13 mouse cellular contexts compared by ENCODE assay signal in genomic region chr11:112817829-112818650, GRCm38 (mm10). TPM values are rescaled to one million over a fixed set of nuclear protein-coding genes. Genes with fewer than 3 reads are reported as not detected.
DNase-seq lines count a peak whose midpoint lies in the region; ATAC-seq lines count a peak whose summit lies in the region.
"Had no signal": no experiment of that assay in that cellular context is flagged by ENCODE, and none has a peak within 500 bp of the region (broad histone marks: within the 10 kb centered on the region; RNA-seq: fewer than 3 reads in every experiment).

No protein-coding gene starts in this region.

- H3K27me3 ChIP-seq in forebrain, embryonic 10.5 days (ENCODE audit: poor library complexity, severe bottlenecking): peaks cover 17% of the 10 kb centered on the region
- no peaks in the 10 kb centered on the region for H3K27me3 ChIP-seq in forebrain, embryonic 12.5 days
- no peaks in the 10 kb centered on the region; the same call in 1 of the 2 replicates for H3K27me3 ChIP-seq in hindbrain, embryonic 10.5 days (ENCODE audit: insufficient read depth, poor library complexity, severe bottlenecking)
- H3K27me3 ChIP-seq in midbrain, embryonic 15.5 days (replicated peaks): no peaks in the 10 kb centered on the region
- H3K27me3 ChIP-seq: liver, embryonic 15.5 days had no signal

- intact Hi-C loops in heart, postnatal 14 days (cut with DNase I): no loop called here

- no peaks in the 10 kb centered on the region for H3K9me3 ChIP-seq in forebrain, embryonic 10.5 days
- no peaks in the 10 kb centered on the region for H3K9me3 ChIP-seq in forebrain, embryonic 12.5 days
- no peaks in the 10 kb centered on the region for H3K9me3 ChIP-seq in hindbrain, embryonic 10.5 days
- no peaks in the 10 kb centered on the region for H3K9me3 ChIP-seq in midbrain, embryonic 15.5 days
- H3K9me3 ChIP-seq: liver, embryonic 15.5 days had no signal

- no peak overlapping the region for H3K9ac ChIP-seq in forebrain, embryonic 12.5 days
- H3K9ac ChIP-seq in midbrain, embryonic 15.5 days: no peak overlapping the region
- H3K9ac ChIP-seq: liver, embryonic 15.5 days had no signal

- no peak overlapping the region for H3K4me3 ChIP-seq in forebrain, embryonic 10.5 days
- H3K4me3 ChIP-seq in forebrain, embryonic 12.5 days (replicated peaks): no peak overlapping the region
- H3K4me3 ChIP-seq in hindbrain, embryonic 10.5 days: no peak overlapping the region
- no peak overlapping the region for H3K4me3 ChIP-seq in midbrain, embryonic 15.5 days
- H3K4me3 ChIP-seq: left cerebral cortex, adult 2 months; liver, embryonic 15.5 days had no signal

- no peak for DNase-seq in forebrain, embryonic 10.5 days (ENCODE audit: extremely low spot score, low spot score)
- DNase-seq in R1 (ENCODE audit: low read depth, low spot score): peak; percentile 14
- peak; percentile 73 for DNase-seq in hindbrain, embryonic 10.5 days (ENCODE audit: low spot score)
- DNase-seq in thymus, postnatal 14 days: no peak
- no peak for DNase-seq in left cerebral cortex, adult 11 months (ENCODE audit: low spot score)
- no peak for DNase-seq in heart, postnatal 14 days
- DNase-seq: B cell, adult 2 months; gastrocnemius, postnatal 25 days had no signal

- ATAC-seq in forebrain, embryonic 12.5 days (ENCODE audit: low FRiP score): no peak
- ATAC-seq in midbrain, embryonic 15.5 days (replicated peaks): peak; percentile 78

- WGBS in forebrain, embryonic 10.5 days: 69% methylated on average over 14 of the region's 14 CpGs
- WGBS in forebrain, embryonic 12.5 days: 57% methylated on average over 14 of the region's 14 CpGs
- 30% methylated on average over 14 of the region's 14 CpGs for WGBS in hindbrain, embryonic 10.5 days
- WGBS in midbrain, embryonic 15.5 days: 40% methylated on average over 14 of the region's 14 CpGs

- H3K4me2 ChIP-seq in forebrain, embryonic 12.5 days: no peak overlapping the region
- H3K4me2 ChIP-seq in midbrain, embryonic 15.5 days: no peak overlapping the region
- H3K4me2 ChIP-seq: liver, embryonic 15.5 days had no signal

- H3K4me1 ChIP-seq in forebrain, embryonic 10.5 days: peaks cover 36% of the 10 kb centered on the region
- H3K4me1 ChIP-seq in forebrain, embryonic 12.5 days: peaks cover 21% of the 10 kb centered on the region
- H3K4me1 ChIP-seq in hindbrain, embryonic 10.5 days (replicated peaks): peaks cover 38% of the 10 kb centered on the region
- H3K4me1 ChIP-seq in midbrain, embryonic 15.5 days: 0 out of 2 replicates have a peak, but pooled peaks cover 3% of the 10 kb centered on the region

- no peaks in the 10 kb centered on the region for H3K36me3 ChIP-seq in forebrain, embryonic 10.5 days (replicated peaks)
- H3K36me3 ChIP-seq in forebrain, embryonic 12.5 days (replicated peaks): no peaks in the 10 kb centered on the region
- no peaks in the 10 kb centered on the region for H3K36me3 ChIP-seq in hindbrain, embryonic 10.5 days
- no peaks in the 10 kb centered on the region for H3K36me3 ChIP-seq in midbrain, embryonic 15.5 days (replicated peaks)
- H3K36me3 ChIP-seq: liver, embryonic 15.5 days had no signal

- peak overlapping the region; percentile 31; the same call in 1 of the 2 replicates for H3K27ac ChIP-seq in forebrain, embryonic 10.5 days
- no peak overlapping the region for H3K27ac ChIP-seq in forebrain, embryonic 12.5 days
- H3K27ac ChIP-seq in hindbrain, embryonic 10.5 days: peak overlapping the region; percentile 82
- peak overlapping the region; percentile 45; the same call in 1 of the 2 replicates for H3K27ac ChIP-seq in midbrain, embryonic 15.5 days
- H3K27ac ChIP-seq: left cerebral cortex, adult 2 months; liver, embryonic 15.5 days had no signal

RNA-seq across cellular contexts. Expression of gene Sox9, which starts 36.0 kb away (rescaled TPM):
- polyA plus RNA-seq in forebrain, embryonic 10.5 days (2016; fragmentation: Nextera tagmentation; extraction: Ambion mirVana): 98.1 and 108 TPM in 2 replicates
- polyA plus RNA-seq in forebrain, embryonic 12.5 days (2016; fragmentation: Nextera tagmentation; extraction: Ambion mirVana): 152 and 186 TPM in 2 replicates
- 91.5 and 138 TPM in 2 replicates for polyA plus RNA-seq in hindbrain, embryonic 10.5 days (2016; fragmentation: Nextera tagmentation; extraction: Ambion mirVana)
- 43.0 and 49.3 TPM in 2 replicates for polyA plus RNA-seq in midbrain, embryonic 15.5 days (2015; fragmentation: Nextera tagmentation; extraction: Ambion mirVana)
- 1 to 10 TPM; 2.7 to 2.8 TPM for total RNA-seq in heart, postnatal 14 days (2021)
- total RNA-seq: hematopoietic stem cell, adult 5-6 weeks had no signal

Comparison
In these comparisons a context has a peak if more than half of its experiments do, and no peak if none do; other contexts are left out.
1. DNase-seq: peak in R1 (single experiment) and hindbrain, embryonic 10.5 days (single experiment); none in forebrain, embryonic 10.5 days (single experiment), thymus, postnatal 14 days (single experiment), left cerebral cortex, adult 11 months (single experiment) and heart, postnatal 14 days (0 of 2).